Mouse (Mus musculus) small intestine, adult 2 months (tissue): ENCODE results near the gene 4632433K11Rik.

Experiments
- CTCF ChIP-seq: fragments of 200-500 bp; IDR thresholded peaks from 2 replicates; pipeline ENCODE4 v1.5.1; 2012; ENCODE audit warnings: low read depth, mild to moderate bottlenecking, control low read depth, inconsistent platforms, low read length, moderate library complexity, mixed read lengths; ENCODE audit not compliant: insufficient replicate concordance, insufficient read length; ENCODE audit errors: extremely low read depth
- POLR2A ChIP-seq: fragments of 200-500 bp; IDR thresholded peaks from 2 replicates; pipeline ENCODE4 v1.6.1; 2012; ENCODE audit warnings: low read depth, mild to moderate bottlenecking, control low read depth, inconsistent platforms, low read length, moderate library complexity

- TF ChIP-seq CTCF (no peak), POLR2A (no peak)
These were observed 22.8 kb downstream of the 4632433K11Rik start for GRCm38 (mm10) chr7:5056651-5057263.
